Mouse (Mus musculus): ENCODE results near the gene Rcsd1. TPM values are rescaled to one million over a fixed set of nuclear protein-coding genes. Genes with fewer than 3 reads are reported as not detected.
"Not testable (repeated sequence)": the region's sequence is repeated elsewhere in the genome, so short reads cannot be mapped to it uniquely, and the experiment has no call there.

Rcsd1 gene
- total RNA-seq, 2 experiments from 2014 or later, result 107 to 115 TPM

DNA sequence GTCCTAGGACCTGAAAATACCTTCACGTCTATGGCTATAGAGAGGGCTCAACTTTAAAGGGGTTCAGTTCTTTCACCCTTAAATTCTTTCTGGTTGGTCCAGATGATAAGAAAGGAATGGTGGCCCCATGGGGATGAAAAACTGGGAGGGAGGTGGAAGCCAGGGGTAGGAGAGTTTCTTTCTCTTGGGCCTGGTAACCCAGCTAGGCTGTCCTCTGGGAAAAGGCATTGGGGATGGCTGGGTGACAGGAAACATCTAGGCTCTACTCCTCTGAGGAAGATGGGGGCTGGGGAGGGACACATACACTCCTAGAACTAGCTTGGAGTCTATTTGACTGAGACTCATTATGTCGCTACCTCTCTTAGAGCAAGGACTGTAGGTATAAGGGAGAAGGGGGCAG is 21.7 kb downstream of the Rcsd1 start:
- DNase-seq, result no peak

- DNase-seq, result peak; percentile 69
These were observed 22.6 kb downstream of the Rcsd1 start for GRCm38 (mm10) chr1:165686963-165687362.

GRCm38 (mm10) chr1:165686349-165686748 is 23.2 kb downstream of the Rcsd1 start:
- DNase-seq, result no peak

GRCm38 (mm10) chr1:165684261-165685203 is 25.0 kb downstream of the Rcsd1 start:
- DNase-seq, result peak; percentile 56

DNA sequence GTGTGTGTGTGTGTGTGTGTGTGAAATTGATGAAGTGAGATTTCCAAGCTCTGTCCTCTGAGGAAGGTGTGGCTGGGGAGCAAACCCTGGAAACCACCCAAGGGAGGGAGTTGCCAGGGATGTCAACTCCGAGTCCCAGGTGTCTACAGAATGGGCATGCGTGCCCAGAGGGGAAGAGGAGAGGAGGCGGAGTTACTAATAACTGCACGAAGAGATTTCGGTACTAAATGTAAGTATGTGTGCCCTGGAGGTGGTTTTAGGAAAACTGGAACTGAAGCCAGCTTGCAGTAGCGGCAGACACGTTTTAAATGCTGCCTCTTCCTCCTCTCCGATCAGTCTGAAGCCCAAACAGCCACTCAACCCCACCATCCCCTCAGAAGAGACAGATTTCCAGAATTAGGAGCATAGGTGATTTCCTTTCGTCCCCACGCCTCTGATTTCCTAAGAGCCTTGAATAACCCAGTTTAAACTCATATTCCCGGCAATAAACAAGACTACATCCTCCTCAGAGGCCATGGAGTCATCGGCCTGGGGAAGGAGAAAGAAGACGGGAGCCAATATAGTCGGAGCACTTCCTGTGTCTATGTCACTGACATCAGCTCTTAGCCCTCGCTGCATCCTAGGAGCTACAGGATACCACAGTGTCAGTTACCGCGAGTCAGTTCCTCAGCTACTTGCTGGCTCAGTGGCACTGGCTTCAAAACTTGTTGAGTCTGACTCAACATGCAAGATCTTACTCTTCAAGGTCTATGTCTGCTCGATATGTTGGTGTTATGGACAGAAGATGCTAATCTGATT is 27.3 kb downstream of the Rcsd1 start:
- DNase-seq, result no peak

DNA sequence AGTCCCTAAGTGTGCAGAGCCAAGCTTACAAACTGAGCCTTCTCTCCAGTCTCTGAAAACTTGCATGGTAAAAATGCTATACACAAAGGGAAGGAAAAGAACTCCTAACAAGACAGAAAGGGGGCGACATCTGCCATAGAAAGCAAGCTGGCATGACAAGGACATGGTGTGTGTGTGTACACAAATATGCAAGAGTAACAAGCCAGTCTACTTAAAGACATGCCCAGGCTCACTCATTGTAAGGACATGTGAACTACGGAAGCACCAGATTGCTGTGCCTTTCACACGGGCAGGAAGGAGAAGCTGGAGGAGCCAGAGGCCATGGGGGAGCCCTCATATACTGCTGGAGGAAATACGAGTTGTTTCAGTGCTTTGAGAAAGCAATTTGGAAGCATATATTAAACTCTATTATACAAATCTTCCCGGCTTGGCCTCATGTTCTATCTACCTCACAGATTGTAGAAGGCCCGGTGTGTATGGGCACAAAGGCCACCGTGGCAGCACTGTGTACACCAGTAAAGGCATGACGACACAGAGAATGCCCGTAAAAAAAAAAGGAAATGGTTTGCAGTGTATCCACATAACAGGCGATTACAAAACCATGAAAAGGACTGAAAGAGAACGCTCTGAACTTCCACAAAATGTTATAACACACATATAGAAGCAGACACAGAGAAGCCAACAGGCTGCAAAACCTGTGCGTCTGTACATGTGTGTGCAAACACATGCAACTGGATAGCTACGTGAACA is 28.3 kb downstream of the Rcsd1 start:
- no peak for DNase-seq

GRCm38 (mm10) chr1:165680086-165680485 is 29.5 kb downstream of the Rcsd1 start:
- not testable (repeated sequence) for DNase-seq

DNA sequence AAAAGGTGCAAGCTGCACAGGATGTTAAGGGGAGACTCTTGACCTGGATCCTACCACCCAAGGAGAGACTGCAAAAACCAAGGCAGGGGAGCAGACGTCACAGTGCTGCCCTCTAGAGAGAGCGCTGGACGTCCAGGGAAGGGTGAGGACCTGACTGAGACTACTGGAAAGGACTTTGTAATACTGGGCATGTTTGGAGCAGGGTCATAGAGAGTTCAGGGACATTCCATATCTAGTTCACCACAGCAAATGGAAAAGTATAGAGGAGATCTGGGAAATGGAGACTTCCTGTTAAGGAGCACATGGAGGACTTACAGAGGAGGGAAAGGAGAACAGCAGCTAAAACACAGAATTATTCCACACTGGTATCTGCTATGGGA is 29.9 kb downstream of the Rcsd1 start:
- DNase-seq, result no peak

DNA sequence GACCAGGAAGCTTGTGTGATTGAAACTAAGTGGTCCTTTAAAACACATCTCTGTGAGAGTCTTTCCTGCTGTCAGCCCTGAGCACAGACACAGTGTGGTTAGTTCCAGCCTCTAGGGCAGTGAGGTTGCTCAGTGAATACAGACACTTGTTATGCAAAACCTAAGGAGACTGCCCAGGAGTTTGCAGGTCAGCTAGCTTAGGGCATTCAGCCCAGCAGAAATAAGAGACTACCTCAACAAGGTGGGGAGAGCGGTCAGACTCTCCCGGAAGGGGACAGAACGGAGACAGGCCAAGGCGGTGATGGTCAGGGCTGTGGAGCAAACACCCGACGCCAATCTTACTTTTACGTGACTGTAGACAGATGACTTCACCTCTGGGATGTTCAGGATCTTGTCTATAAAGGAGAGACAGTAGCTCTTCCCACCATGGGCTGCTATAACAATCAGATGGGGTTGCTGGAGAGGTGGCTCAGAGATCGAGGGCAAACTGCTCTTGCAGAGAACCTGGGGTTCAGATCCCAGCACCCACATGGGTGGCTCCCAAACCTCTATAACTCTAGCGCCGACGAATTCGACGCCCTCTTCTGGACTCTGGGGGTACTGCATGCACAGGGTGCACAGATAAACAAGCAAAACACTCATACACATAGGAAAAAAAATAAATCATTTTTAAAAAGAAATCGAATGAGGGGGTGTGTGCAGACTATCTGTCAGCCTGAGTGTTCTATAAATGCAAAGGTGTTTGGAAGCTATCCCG is 30.5 kb downstream of the Rcsd1 start:
- DNase-seq, result no peak

- DNase-seq, result no peak
These were observed 32.0 kb downstream of the Rcsd1 start for GRCm38 (mm10) chr1:165677558-165677957.

GRCm38 (mm10) chr1:165676993-165677392 is 32.6 kb downstream of the Rcsd1 start:
- DNase-seq, result no peak

DNA sequence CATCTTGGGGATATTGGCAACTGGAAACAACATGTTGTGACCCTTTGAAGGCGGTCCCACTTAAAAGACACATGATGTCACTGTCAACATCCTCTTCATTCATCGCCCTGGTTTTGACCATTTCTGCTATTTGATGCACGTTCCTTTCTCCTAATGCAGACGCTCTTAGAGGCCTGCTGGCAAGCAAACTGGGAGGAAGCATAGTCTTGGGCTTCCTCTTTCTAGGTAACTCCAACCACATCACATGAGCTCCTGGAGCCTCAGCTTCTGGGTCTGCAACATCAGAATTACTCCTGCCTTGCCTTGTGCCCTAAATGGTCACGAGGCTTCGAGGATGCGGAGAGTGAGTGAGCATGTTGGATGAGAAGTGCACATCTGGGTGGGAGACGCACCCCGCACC is 34.4 kb downstream of the Rcsd1 start:
- no peak for DNase-seq

DNA sequence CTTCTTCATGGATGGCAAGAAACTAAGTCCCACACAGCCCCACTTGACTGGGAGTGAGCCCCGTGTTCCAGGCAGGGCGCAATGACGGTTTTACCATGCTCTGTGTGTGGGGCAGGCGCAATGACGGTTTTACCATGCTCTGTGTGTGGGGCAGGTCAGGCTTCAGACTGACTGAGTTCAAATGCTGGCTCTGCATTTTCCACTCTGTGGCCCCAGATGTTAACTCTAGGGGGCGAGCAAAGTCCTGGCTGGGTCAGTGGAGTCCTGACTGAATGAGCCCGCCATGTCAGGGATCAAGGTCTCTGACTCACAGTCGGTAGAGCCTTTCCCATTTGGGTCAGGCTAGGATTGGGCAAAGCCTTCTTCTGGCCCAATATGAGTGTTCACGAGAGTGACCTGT is 37.2 kb downstream of the Rcsd1 start:
- no peak for DNase-seq

DNA sequence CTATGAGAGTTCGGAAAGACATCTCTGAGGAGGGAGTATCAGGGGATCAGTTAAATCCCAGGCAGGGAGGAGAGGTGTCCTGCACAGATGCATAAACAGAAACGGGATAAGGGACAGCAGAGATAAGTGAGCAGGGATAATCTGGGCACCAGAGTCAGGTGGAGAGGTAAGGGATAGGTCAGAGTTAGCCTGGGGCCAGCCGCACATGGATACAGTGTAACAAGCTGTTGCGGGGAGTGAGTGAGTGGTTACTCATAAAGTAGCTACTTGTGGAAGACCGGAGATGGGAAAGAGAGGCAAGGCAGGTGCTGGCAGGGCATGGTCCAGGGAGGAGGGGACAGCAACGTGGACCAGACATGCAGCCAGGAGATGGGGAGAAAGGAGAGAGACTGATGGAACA is 39.5 kb downstream of the Rcsd1 start:
- no peak for DNase-seq

GRCm38 (mm10) chr1:165668904-165669303 is 40.7 kb downstream of the Rcsd1 start:
- no peak for DNase-seq

- DNase-seq, result peak; percentile 73
These were observed 42.2 kb downstream of the Rcsd1 start for GRCm38 (mm10) chr1:165667380-165667779.

DNA sequence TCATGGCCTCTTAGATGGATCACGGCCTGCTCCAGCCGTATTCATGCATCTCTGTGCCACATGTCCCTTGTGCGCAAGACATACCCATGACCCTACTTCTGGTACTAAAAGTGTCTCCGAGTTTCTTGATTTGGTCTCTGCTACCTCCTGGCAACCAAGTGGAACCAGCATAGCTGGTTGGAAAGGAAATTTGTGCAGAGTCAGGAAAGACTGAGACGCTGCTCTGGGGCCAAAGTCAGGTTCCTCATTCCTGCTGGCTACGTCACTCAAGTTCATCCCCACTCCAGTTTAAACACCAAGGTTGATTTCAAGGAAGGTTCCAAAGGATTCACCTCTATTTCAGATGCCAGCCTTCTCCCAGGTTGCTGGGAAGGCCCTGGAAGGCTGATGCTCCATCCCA is 42.6 kb downstream of the Rcsd1 start:
- DNase-seq, result no peak

DNA sequence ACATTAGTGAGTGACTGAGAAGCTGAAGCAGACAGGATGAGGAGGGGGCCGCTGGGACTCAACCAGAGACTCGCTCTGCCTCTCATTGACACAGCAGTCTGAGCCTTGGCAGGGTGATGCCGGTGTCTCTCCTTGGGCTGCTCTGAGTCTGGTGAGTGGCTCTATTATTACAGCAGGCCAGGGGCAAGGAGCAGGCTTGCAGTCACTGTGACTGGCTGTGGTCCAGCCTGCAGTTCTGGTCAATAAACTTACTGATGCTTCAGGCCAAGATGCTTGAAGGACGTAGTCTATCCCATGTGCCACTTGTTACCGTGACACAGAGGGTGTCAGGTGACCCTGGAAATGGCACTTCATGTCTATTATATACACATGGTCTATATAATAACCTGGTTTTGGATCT is 43.8 kb downstream of the Rcsd1 start:
- no peak for DNase-seq

DNA sequence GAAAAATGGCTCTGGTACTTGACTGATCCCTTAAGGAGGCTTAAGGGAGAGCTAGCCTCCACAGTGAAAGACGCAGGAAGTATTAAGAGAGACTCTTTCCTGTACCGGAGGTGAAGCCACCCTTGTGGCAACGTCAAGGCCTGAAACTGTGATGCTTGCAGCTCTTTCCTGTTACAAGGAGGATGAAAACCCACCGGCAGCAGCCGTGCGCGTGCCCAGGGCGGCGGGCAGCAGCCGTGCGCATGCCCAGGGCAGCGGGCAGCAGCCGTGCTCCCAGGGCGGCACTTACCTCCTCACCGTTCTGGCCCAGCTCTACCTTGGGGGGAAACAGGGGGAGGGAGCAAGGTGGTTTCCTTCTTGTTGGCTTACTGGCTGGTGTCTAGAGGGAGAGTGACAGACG is 46.3 kb downstream of the Rcsd1 start:
- DNase-seq, result no peak

DNA sequence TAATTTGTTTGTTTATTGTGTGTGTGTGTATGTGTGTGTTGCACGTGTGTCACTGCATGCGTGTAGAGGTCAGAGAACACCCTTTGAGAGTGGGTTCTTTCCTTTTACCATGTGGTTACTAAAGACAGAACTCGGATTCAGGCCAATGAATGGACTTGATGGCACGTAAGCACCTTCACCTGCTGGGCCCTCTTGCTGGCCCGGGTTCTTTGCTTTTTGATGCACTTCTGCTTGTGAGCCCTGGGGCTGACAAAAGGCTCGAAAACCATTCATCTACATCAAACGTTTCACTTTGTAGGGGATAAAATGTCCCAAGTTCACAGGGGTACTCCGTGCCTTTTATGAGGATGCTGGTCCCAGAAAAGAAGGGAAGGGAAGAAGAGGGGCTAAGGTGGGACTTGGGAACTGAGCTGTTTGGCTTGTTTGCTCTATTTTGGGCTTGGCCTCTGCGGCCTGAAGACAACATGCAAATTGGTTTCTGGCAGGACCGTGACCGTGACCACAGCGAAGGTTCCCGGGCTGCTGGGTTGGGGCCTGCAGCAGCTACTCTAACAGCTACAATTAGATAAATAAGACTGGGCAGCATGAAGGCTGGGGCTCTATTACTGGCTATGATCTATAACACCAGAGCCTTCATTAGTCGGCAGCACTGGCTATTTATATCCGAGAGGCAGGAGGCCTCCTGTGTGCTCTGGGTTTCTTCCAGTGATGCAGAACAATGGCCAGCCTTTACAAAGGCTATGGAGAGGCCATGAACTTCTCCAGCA is 46.9 kb downstream of the Rcsd1 start:
- DNase-seq, result peak; percentile 58

DNA sequence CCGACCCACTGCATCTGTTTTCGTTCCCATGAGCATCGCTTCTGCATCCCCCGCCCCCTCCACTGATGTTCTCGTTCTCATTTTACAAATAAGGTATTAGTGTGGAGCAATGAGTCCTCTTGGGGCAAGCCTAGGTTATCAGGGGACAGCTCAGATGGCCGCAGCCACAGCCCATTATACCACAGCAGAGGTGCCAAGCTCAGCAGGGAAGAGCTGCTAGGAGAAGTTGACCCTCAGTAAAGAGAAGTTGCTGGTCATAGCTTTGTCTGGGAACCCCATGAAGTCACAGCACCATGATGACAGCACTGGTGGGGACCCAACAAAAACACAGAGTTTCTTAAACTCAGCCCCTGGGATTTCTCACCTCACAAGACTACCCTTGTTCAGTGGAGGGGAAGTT is 47.8 kb downstream of the Rcsd1 start:
- no peak for DNase-seq
